Mouse (Mus musculus) midbrain, embryonic 13.5 days (tissue): ENCODE measurements around the gene Rab6a. TPM values are rescaled to one million over a fixed set of nuclear protein-coding genes. Genes with fewer than 3 reads are reported as not detected.

Experiments
- ATAC-seq: fragments of 200-750 bp; cut with Nextera tagmentation; 2 replicates; pipeline ENCODE4 v1.8.0; 2017; ENCODE audit warnings: mild to moderate bottlenecking, moderate TSS enrichment, moderate library complexity
- H3K27ac ChIP-seq: fragments of 300-500 bp; sonication (generic); 2 replicates; pipeline ENCODE4 v1.5.1; 2015; ENCODE audit warnings: inconsistent platforms, mild to moderate bottlenecking, moderate library complexity
- H3K27me3 ChIP-seq: fragments of 300-500 bp; sonication (generic); 2 replicates; pipeline ENCODE4 v1.6.1; 2015; ENCODE audit warnings: mild to moderate bottlenecking, inconsistent platforms
- H3K36me3 ChIP-seq: fragments of 300-500 bp; sonication (generic); 2 replicates; pipeline ENCODE4 v1.6.1; 2015; ENCODE audit warnings: mild to moderate bottlenecking, inconsistent platforms
- H3K4me1 ChIP-seq: fragments of 300-500 bp; sonication (generic); replicated peaks from 2 replicates; pipeline ENCODE4 v1.6.1; 2015; ENCODE audit warnings: inconsistent platforms
- H3K4me2 ChIP-seq: fragments of 300-500 bp; sonication (generic); replicated peaks from 2 replicates; pipeline ENCODE4 v1.6.1; 2015; ENCODE audit warnings: moderate library complexity, mild to moderate bottlenecking, inconsistent platforms
- H3K4me3 ChIP-seq: fragments of 300-500 bp; sonication (generic); replicated peaks from 2 replicates; pipeline ENCODE4 v1.5.1; 2015; ENCODE audit warnings: mild to moderate bottlenecking, inconsistent platforms
- H3K9ac ChIP-seq: fragments of 300-500 bp; sonication (generic); replicated peaks from 2 replicates; pipeline ENCODE4 v1.6.1; 2015; ENCODE audit warnings: mild to moderate bottlenecking, inconsistent platforms
- H3K9me3 ChIP-seq: fragments of 300-500 bp; sonication (generic); 2 replicates; pipeline ENCODE4 v1.6.1; 2016; ENCODE audit warnings: mild to moderate bottlenecking, inconsistent platforms
- WGBS: fragments of 180-500 bp; shearing (Covaris S2); methylation state at CpG from one replicate; pipeline ENCODE4 v1.1.7; 2015; 5-methylcytosine and 5-hydroxymethylcytosine counted together
- polyA plus RNA-seq: library from polyadenylated mRNA; unstranded; fragments of >200 nt; fragmentation: Nextera tagmentation; extraction: Ambion mirVana; gene quantifications from 2 replicates; pipeline ENCODE4 v1.2.1, GENCODE M21; 2015

Rab6a gene
- polyA plus RNA-seq, 1 experiment from 2014 or later = 199 TPM

DNA sequence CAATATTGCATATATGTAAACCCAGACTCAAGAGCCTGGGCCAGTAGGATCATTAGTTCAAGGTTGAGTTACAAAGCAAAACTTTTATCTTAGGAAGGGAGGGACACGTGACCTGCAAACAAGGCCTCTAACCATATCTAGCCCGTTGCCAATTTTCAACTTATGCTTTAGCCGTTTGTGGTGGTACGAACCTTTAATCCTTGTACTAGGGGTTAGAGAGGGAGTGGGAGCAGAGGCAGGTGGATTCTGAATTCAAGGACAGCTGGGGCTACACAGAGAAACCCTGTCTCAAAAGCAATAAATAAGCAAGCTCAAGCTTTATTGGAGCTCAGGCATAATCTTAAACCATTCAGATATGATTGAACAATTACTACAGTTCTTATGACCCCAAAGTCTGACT lies 35.2 kb downstream of the Rab6a start:
- no peaks in the 10 kb centered on the region for H3K9me3 ChIP-seq
- H3K36me3 ChIP-seq = peaks cover 15% of the 10 kb centered on the region
- H3K4me1 ChIP-seq = no peaks in the 10 kb centered on the region
- H3K9ac ChIP-seq = no peak overlapping the region
- no peaks in the 10 kb centered on the region for H3K27me3 ChIP-seq
- no peak overlapping the region for H3K27ac ChIP-seq
- H3K4me2 ChIP-seq = no peak overlapping the region
- ATAC-seq = no peak
- WGBS = 92% methylated on average over 4 of the region's 4 CpGs
- H3K4me3 ChIP-seq = no peak overlapping the region

DNA sequence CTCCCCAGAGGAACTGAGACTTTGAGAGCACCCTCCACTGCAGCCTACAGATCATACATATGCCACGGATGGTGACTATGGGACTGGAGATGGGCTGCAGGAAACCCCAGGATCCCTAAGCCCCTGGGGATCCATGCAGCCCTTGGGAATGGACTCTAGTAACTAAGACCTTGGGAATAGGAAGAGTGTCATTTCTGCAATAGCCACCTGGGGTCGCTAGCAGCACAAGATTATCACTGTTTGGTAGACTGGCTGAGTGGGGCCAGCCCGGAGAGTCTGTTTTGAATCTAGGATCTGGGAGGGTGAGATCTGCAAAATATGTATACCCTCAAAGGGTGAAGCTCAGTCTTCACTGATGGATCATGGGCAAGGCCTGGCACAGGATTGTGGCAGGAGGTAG lies 37.9 kb downstream of the Rab6a start:
- Histone ChIP-seq H3K27me3 (no peaks in the 10 kb centered on the region), H3K4me2 (no peak overlapping the region), H3K4me1 (no peaks in the 10 kb centered on the region), H3K4me3 (no peak overlapping the region), H3K9me3 (no peaks in the 10 kb centered on the region), H3K9ac (no peak overlapping the region), H3K36me3 (0 out of 2 replicates have a peak, but pooled peaks cover 16% of the 10 kb centered on the region), H3K27ac (no peak overlapping the region)
- ATAC-seq = peak; percentile 60
- 26% methylated on average over 3 of the region's 3 CpGs for WGBS

DNA sequence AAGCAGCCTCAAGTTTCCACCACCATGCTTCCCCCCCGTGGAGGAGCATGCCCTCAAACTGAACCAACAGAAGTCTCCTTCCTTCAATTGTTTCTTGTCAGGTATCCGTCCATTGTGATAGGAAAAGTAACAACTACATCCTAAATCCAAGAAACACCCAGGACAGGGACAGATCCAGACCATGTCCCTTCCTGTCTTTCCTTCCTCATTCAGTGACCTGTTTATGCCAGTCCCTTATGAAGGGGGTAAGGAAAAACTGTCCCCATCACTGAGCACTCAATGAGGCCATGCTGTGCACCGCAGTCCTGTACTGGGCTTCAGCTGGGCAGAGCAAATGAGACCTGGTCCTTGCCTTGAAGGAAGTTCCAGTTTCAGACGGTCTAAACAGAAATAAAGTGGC lies 41.9 kb downstream of the Rab6a start:
- Histone ChIP-seq H3K4me3 (no peak overlapping the region), H3K9ac (no peak overlapping the region), H3K9me3 (no peaks in the 10 kb centered on the region), H3K4me1 (peaks cover 10% of the 10 kb centered on the region), H3K27ac (no peak overlapping the region), H3K27me3 (no peaks in the 10 kb centered on the region), H3K36me3 (0 out of 2 replicates have a peak, but pooled peaks cover 11% of the 10 kb centered on the region), H3K4me2 (no peak overlapping the region)
- WGBS = 89% methylated on average over 4 of the region's 4 CpGs
- no peak for ATAC-seq

DNA sequence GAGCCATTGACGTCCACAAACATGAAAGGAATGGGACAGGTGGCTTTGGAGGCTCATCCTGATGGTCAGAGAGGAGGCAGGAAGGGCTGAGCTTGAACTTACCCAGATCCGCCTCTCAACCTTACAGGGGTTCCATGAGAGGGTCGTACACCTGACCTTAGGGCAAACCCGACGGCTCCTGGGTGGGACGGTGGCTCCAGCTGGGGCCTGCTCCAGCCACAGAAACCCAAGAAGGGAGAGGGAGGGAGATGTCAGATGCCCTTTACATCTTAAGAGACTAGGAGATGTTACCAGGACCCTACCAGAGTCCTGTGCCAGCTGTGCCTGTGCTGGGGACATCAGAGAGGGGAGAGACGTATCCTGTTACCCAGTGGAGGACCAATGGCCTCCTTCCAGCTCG lies 42.6 kb downstream of the Rab6a start:
- WGBS = 80% methylated on average over 8 of the region's 8 CpGs
- Histone ChIP-seq H3K9ac (no peak overlapping the region), H3K27ac (no peak overlapping the region), H3K4me3 (no peak overlapping the region), H3K27me3 (no peaks in the 10 kb centered on the region), H3K36me3 (0 out of 2 replicates have a peak, but pooled peaks cover 11% of the 10 kb centered on the region), H3K4me1 (peaks cover 15% of the 10 kb centered on the region), H3K4me2 (no peak overlapping the region), H3K9me3 (no peaks in the 10 kb centered on the region)
- no peak for ATAC-seq

DNA sequence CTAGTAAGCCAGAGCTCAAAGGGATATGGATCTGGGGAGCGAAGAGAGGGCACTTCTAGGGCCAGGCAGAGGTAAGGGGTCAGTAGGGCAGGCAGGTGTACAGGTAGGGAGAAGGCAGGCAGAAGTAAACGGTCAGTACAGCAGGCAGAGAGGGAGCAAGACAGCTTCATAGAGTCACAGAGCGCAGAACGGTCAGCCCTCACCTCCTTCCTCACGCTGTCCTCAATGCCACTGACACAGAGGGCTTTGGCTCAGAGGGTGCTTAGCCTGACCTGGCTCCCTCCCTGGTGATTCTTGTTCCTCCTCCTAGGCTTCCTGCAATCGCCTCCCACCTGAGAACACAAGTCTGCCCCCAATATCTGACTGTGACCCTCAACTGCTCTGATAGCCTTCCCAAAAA lies 43.2 kb downstream of the Rab6a start:
- no peaks in the 10 kb centered on the region for H3K27me3 ChIP-seq
- no peak for ATAC-seq

DNA sequence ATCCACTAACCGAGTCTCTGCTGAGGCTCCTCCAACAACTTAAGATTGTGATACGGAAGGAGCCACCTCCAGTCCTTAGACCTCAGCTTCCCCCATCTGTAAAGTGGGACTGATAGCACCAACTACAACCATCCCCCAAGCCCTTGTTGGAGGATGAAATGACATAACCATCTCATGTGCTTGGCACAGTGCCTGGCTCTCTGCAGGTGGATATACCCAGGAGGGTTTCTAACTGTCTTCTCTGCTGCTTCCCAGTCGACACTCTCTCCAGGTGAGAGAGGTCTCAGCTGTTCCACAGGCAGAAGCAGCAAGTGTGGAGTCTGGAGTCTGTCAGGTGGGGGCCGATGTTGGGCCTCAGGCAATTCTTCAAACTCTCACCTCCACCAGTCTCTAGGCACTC lies 43.8 kb downstream of the Rab6a start:
- H3K4me2 ChIP-seq = no peak overlapping the region
- no peak for ATAC-seq
- H3K27ac ChIP-seq = no peak overlapping the region
- H3K4me3 ChIP-seq = no peak overlapping the region
- 0 out of 2 replicates have a peak, but pooled peaks cover 11% of the 10 kb centered on the region for H3K36me3 ChIP-seq
- no peaks in the 10 kb centered on the region for H3K27me3 ChIP-seq
- no peaks in the 10 kb centered on the region for H3K9me3 ChIP-seq
- H3K9ac ChIP-seq = no peak overlapping the region
- H3K4me1 ChIP-seq = peaks cover 15% of the 10 kb centered on the region
- WGBS = 83% methylated on average over 4 of the region's 4 CpGs

More for the DNA sequence above, 43.2 kb downstream of the Rab6a start:
- no peak overlapping the region for H3K27ac ChIP-seq
- WGBS = 86% methylated on average over 6 of the region's 6 CpGs
- no peak overlapping the region for H3K4me2 ChIP-seq
- no peak overlapping the region for H3K9ac ChIP-seq
- no peaks in the 10 kb centered on the region for H3K9me3 ChIP-seq
- no peak overlapping the region for H3K4me3 ChIP-seq
- peaks cover 15% of the 10 kb centered on the region for H3K4me1 ChIP-seq
- H3K36me3 ChIP-seq = 0 out of 2 replicates have a peak, but pooled peaks cover 11% of the 10 kb centered on the region

DNA sequence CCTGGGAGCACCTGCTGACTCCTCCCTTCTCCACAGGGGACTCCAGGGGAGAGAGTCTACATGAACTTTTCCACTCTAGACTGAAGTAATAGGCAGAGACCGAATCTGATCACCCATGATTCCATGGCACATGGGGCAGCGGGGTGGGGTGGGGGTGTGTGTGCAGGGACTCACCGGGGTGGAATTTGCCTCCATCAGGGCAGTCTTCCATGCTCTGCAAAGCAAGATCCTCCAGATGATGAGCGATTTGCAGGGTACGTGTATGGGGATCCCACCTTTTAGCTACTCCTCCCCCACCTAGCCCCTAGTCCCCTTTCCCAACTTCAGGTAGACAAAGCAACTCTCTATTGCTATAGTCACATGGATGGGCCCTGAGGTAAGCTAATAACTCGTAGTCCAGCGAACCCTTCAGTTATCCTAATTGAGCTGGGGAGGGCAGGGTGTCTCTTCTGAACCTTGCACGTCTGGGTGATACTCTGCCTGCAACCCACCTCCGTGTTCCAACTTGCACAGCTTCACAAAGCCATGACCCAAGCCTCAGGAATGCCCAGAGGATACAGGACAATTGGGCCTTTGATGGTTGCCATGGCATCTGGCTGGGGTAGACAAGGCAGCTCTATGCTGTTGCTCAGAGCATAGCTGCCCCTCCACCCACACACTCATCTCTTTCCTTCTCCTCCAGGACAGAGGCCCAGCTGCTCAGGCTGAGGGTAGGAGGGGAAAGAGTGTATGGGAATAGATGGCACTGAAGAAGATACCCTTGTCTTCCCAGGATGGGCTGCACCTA lies 46.5 kb downstream of the Rab6a start:
- peak; percentile 88 for ATAC-seq
- 59% methylated on average over 9 of the region's 9 CpGs for WGBS
- Histone ChIP-seq H3K4me2 (no peak overlapping the region), H3K4me1 (peaks cover 19% of the 10 kb centered on the region), H3K27me3 (no peaks in the 10 kb centered on the region), H3K27ac (peak overlapping the region; percentile 63), H3K9me3 (no peaks in the 10 kb centered on the region), H3K9ac (no peak overlapping the region), H3K36me3 (0 out of 2 replicates have a peak, but pooled peaks cover 11% of the 10 kb centered on the region), H3K4me3 (no peak overlapping the region)

DNA sequence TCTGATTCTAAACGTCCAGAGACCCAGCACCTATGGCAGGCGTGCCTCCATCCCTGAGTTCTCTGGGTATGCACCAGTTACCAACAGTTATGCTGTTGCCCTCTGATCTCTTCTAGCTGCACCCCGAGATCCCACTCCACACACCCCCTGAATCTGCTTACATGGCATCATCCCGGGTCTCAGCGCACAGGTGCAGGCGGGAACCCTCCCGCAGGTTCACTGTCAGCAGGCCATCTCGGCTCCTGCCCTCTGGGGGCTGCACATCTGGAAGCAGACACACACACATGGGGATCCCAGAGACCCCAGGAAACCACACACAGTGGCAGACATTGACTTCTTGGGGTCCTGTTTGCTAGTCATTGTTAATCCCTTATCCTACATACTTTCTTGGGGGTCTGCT lies 47.2 kb downstream of the Rab6a start:
- Histone ChIP-seq H3K9me3 (no peaks in the 10 kb centered on the region), H3K4me1 (peaks cover 19% of the 10 kb centered on the region), H3K9ac (no peak overlapping the region), H3K27me3 (no peaks in the 10 kb centered on the region), H3K27ac (peak overlapping the region; percentile 63), H3K4me3 (no peak overlapping the region), H3K36me3 (0 out of 2 replicates have a peak, but pooled peaks cover 6% of the 10 kb centered on the region), H3K4me2 (no peak overlapping the region)
- no peak for ATAC-seq
- 87% methylated on average over 8 of the region's 8 CpGs for WGBS

DNA sequence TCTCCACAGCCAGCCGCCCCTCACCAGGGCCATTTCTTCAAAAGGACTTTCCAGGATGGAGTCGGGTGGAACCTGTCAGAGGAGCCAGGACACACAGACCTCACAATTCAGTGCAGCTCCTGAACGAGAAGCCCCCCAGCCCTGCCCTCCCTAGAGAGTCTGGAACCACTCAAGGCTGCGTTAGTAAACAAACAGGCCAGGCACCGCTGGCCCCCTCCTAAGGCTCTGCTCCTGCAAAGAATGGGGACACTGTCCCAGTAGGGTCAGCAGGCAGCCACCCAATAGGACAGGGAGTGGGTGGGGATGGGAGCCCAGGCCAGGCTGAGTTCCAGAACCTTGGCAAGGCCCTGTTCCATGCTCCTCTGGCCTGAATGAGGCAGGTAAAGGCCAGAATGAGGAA lies 49.5 kb downstream of the Rab6a start:
- H3K27ac ChIP-seq = no peak overlapping the region; the same call in 1 of the 2 replicates
- WGBS = 56% methylated on average over 5 of the region's 5 CpGs
- H3K36me3 ChIP-seq = no peaks in the 10 kb centered on the region
- H3K9ac ChIP-seq = 0 out of 2 replicates have a peak overlapping the region, but pooled peaks have one; percentile 23
- H3K4me3 ChIP-seq = no peak overlapping the region
- H3K27me3 ChIP-seq = no peaks in the 10 kb centered on the region
- no peaks in the 10 kb centered on the region for H3K9me3 ChIP-seq
- ATAC-seq = no peak
- no peak overlapping the region for H3K4me2 ChIP-seq
- H3K4me1 ChIP-seq = peaks cover 19% of the 10 kb centered on the region

DNA sequence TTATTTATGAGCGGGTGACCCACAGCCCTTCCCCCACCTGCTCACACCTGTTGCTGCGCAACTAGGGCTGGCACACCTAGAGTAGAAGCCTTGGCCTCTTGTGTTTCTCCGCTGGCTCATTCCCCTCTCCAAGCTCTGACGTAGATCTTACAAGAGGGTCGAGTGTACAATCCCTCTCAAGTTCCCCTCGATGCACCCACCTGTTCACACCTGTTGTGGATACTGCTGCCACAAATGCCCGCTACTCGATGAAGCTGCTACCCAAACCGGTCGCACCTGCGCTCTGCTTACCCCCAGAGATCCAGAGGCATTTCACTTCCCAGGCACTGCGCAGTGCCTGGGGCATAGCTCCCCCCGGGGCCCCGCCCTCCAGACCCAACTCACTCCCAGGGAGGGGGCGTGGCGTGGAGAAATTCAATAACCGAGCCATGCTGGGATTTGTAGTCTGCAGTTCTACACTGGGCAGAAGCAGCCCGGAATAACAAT lies 50.9 kb downstream of the Rab6a start:
- H3K4me2 ChIP-seq = peak overlapping the region; percentile 20; the same call in 1 of the 2 replicates
- H3K4me3 ChIP-seq = no peak overlapping the region
- WGBS = 33% methylated on average over 18 of the region's 18 CpGs
- H3K27ac ChIP-seq = no peak overlapping the region
- no peaks in the 10 kb centered on the region for H3K27me3 ChIP-seq
- ATAC-seq = no peak
- H3K36me3 ChIP-seq = no peaks in the 10 kb centered on the region
- no peaks in the 10 kb centered on the region for H3K9me3 ChIP-seq
- no peak overlapping the region for H3K9ac ChIP-seq
- peaks cover 22% of the 10 kb centered on the region for H3K4me1 ChIP-seq

DNA sequence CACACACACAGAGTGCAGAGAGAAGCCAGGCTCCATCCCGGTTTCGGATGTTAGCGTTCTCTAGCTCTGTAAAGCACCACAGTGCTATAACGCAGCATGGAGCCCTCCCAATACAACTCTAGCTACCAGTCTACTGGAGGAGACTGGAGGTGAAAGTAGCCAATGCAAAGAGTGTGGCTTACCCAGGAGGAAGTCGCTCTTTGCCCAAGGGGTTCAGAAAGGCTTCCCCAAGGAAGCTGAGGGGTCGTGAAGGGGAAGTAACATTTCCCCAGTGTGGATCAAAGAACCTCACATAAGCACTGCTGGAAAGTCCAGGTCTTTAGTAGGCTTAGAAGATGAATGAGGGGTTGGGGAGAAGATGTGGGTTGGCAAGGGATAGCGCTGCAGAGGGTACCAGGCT lies 54.1 kb downstream of the Rab6a start:
- WGBS = 92% methylated on average over 7 of the region's 7 CpGs
- no peak for ATAC-seq

DNA sequence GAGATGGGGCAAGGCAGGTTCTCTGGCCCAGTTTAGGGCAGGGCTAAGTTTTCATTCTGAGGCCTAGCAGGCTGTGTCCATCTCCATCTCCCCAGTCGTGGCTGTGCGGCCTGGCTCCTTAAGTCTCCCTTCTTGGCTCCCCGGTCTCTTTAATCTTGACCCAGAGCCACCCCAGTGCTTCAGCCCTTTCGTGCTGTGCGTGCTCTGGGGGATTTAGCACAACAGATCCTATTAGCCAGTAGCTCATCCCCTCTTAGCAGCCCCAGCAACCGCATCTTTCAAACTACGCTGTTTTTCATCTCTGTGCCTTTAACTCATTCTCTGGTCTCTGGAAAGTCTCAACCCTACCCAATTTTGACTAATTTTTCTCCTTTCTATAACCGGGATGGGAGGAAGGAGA lies 55.0 kb downstream of the Rab6a start, which contains the start of gene Plekhb1:
Plekhb1 (minus strand) TSS at position 184 of the 400 bp plus-strand sequence.
- Histone ChIP-seq H3K4me1 (peaks cover 21% of the 10 kb centered on the region), H3K27me3 (peaks cover 7% of the 10 kb centered on the region; the same call in 1 of the 2 replicates), H3K9ac (no peak within 1 kb of the TSS; the same call in 1 of the 2 replicates), H3K4me3 (no peak within 1 kb of the TSS), H3K9me3 (no peaks in the 10 kb centered on the region), H3K36me3 (no peaks in the 10 kb centered on the region), H3K27ac (no peak within 1 kb of the TSS), H3K4me2 (peak within 1 kb of the TSS; percentile 38)
- no peak for ATAC-seq
- WGBS = 33% methylated on average over 8 of the region's 8 CpGs

More for the DNA sequence above, 54.1 kb downstream of the Rab6a start:
- Histone ChIP-seq H3K36me3 (no peaks in the 10 kb centered on the region), H3K4me2 (no peak overlapping the region), H3K4me1 (peaks cover 21% of the 10 kb centered on the region), H3K9ac (no peak overlapping the region), H3K27me3 (peaks cover 7% of the 10 kb centered on the region; the same call in 1 of the 2 replicates), H3K9me3 (no peaks in the 10 kb centered on the region), H3K27ac (no peak overlapping the region), H3K4me3 (no peak overlapping the region)
